Mouse (Mus musculus): ENCODE data around the gene Nfyc.

GRCm38 (mm10) chr4:120817002-120817774 is 14.2 kb downstream of the Nfyc start:
- TF ChIP-seq CTCF (IDR thresholded peaks at IDR 0.05; ENCODE audit: low read depth): no peak
- TF ChIP-seq EP300 (IDR thresholded peaks at IDR 0.05; ENCODE audit: low read depth): no peak

Measured in liver, embryonic 14.5 days (tissue).